Mouse (Mus musculus): ENCODE data around the gene 6430571L13Rik. TPM values are rescaled to one million over a fixed set of nuclear protein-coding genes. Genes with fewer than 3 reads are reported as not detected.
A peak's percentile ranks its signal among the peaks of the same experiment; 100 is the strongest.
"Not testable (repeated sequence)": the region's sequence is repeated elsewhere in the genome, so short reads cannot be mapped to it uniquely, and the experiment has no call there.

Gene 6430571L13Rik
- polyA plus RNA-seq, 1 experiment from 2014 or later: 2.0 TPM

- Histone ChIP-seq H3K36me3 (ENCODE audit: control insufficient read depth, insufficient read depth, low read length) (0 out of 2 replicates have a peak, but pooled peaks cover 3% of the 10 kb centered on the region), H3K4me3 (ENCODE audit: low read depth, low read length) (no peak overlapping the region), H3K9ac (ENCODE audit: low read length) (no peak overlapping the region), H3K9me3 (ENCODE audit: control insufficient read depth, low read length) (no peaks in the 10 kb centered on the region), H3K27ac (ENCODE audit: low read depth, low read length) (no peak overlapping the region), H3K4me2 (no peak overlapping the region), H3K27me3 (ENCODE audit: control insufficient read depth, insufficient read depth, low read length) (no peaks in the 10 kb centered on the region), H3K4me1 (ENCODE audit: control insufficient read depth, insufficient read depth, low read length) (no peaks in the 10 kb centered on the region)
- WGBS: 88% methylated on average over 3 of the region's 3 CpGs
- DNase-seq (ENCODE audit: low spot score, missing footprints) (no peak), ATAC-seq (ENCODE audit: low FRiP score) (no peak)
Measured at GRCm38 (mm10) chr9:107304383-107304782, 36.0 kb upstream of the 6430571L13Rik start.

DNA sequence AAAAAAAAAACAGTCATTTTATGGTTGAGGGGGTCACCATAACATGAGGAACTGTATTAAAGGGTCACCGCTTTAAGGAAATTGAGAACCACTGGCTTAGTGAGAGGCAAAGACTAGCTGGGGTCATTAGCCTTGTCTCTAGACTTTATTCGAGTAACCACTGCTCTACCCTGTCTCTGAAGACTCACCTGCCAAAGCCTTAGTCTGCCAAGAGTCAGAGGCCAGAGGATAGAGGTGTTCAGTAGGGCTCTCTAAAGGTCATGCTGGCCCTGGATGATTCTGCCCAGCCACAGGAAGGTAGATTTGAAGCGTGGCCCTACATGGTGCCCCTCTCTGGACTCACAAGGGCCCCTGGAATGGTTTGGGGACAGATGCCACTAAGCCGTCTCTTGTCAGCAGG is 35.4 kb upstream of the 6430571L13Rik start:
- Histone ChIP-seq H3K27me3 (ENCODE audit: control insufficient read depth, insufficient read depth, low read length) (no peaks in the 10 kb centered on the region), H3K9ac (ENCODE audit: low read length) (no peak overlapping the region), H3K9me3 (ENCODE audit: control insufficient read depth, low read length) (no peaks in the 10 kb centered on the region), H3K4me3 (ENCODE audit: low read depth, low read length) (no peak overlapping the region), H3K4me1 (ENCODE audit: control insufficient read depth, insufficient read depth, low read length) (no peaks in the 10 kb centered on the region), H3K36me3 (ENCODE audit: control insufficient read depth, insufficient read depth, low read length) (0 out of 2 replicates have a peak, but pooled peaks cover 3% of the 10 kb centered on the region), H3K27ac (ENCODE audit: low read depth, low read length) (no peak overlapping the region), H3K4me2 (no peak overlapping the region)
- ATAC-seq (ENCODE audit: low FRiP score) (no peak), DNase-seq (ENCODE audit: low spot score, missing footprints) (no peak)
- 77% methylated on average over 4 of the region's 4 CpGs for WGBS

- Histone ChIP-seq H3K27me3 (ENCODE audit: control insufficient read depth, insufficient read depth, low read length) (no peaks in the 10 kb centered on the region), H3K27ac (ENCODE audit: low read depth, low read length) (no peak overlapping the region), H3K9ac (ENCODE audit: low read length) (no peak overlapping the region), H3K36me3 (ENCODE audit: control insufficient read depth, insufficient read depth, low read length) (no peaks in the 10 kb centered on the region), H3K9me3 (ENCODE audit: control insufficient read depth, low read length) (no peaks in the 10 kb centered on the region), H3K4me1 (ENCODE audit: control insufficient read depth, insufficient read depth, low read length) (no peaks in the 10 kb centered on the region), H3K4me3 (ENCODE audit: low read depth, low read length) (no peak overlapping the region), H3K4me2 (no peak overlapping the region)
- DNase-seq (ENCODE audit: low spot score, missing footprints) (no peak), ATAC-seq (ENCODE audit: low FRiP score) (no peak)
- WGBS: 70% methylated on average over 13 of the region's 13 CpGs
Measured at GRCm38 (mm10) chr9:107305601-107306542, 34.5 kb upstream of the 6430571L13Rik start.

DNA sequence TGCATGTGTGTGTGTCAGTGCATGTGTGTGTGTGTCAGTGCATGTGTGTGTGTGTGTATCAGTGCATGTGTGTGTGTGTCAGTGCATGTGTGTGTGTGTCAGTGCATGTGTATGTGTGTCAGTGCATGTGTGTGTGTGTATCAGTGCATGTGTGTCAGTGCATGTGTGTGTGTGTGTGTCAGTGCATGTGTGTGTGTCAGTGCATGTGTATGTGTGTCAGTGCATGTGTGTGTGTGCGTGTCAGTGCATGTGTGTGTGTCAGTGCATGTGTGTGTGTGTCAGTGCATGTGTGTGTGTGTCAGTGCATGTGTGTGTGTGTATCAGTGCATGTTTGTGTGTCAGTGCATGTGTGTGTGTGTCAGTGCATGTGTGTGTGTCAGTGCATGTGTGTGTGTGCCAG is 33.7 kb upstream of the 6430571L13Rik start:
- not testable (repeated sequence) for DNase-seq (ENCODE audit: low spot score, missing footprints); H3K27ac ChIP-seq (ENCODE audit: low read depth, low read length); H3K9me3 ChIP-seq (ENCODE audit: control insufficient read depth, low read length); H3K4me1 ChIP-seq (ENCODE audit: control insufficient read depth, insufficient read depth, low read length); ATAC-seq (ENCODE audit: low FRiP score); H3K4me2 ChIP-seq; H3K4me3 ChIP-seq (ENCODE audit: low read depth, low read length); H3K9ac ChIP-seq (ENCODE audit: low read length); H3K27me3 ChIP-seq (ENCODE audit: control insufficient read depth, insufficient read depth, low read length); H3K36me3 ChIP-seq (ENCODE audit: control insufficient read depth, insufficient read depth, low read length)
- WGBS: 100% methylated on average over 1 of the region's 1 CpGs

DNA sequence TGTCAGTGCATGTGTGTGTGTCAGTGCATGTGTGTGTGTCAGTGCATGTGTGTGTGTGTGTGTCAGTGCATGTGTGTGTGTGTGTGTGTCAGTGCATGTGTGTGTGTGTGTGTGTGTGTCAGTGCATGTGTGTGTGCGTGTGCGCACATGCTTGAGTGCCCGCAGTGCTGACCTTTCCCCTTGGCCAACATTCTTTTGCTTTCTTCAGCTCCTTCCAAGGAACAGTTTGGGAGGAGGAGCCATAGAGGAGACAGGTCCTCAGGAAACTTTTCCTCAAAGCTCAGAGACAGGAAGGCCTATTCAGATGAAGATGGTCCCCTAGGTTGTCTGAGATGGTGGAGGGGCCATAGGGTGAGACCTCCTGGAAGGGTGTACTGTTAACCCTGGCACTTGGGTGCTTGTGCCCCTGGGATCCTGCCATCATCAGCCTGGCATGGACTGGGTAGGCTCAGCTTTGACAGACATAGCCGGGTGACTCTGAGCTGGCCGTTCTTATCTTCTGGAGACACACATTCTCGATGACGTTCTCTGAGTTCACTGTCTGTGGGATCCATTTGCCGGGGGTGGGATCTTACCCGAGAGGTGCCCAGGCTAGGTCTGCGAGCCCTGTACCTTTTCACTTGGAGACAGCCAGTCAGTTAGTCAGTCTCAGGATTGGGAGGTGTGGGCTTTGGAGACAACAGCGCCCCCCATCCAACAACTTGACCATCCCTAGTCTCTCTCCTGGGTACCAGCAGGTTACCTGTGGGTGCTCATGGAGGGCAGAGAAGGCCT is 33.1 kb upstream of the 6430571L13Rik start:
- ATAC-seq (ENCODE audit: low FRiP score): no peak
- DNase-seq (ENCODE audit: low spot score, missing footprints): peak; percentile 77
- Histone ChIP-seq H3K9me3 (ENCODE audit: control insufficient read depth, low read length) (no peaks in the 10 kb centered on the region), H3K27me3 (ENCODE audit: control insufficient read depth, insufficient read depth, low read length) (no peaks in the 10 kb centered on the region), H3K36me3 (ENCODE audit: control insufficient read depth, insufficient read depth, low read length) (no peaks in the 10 kb centered on the region), H3K27ac (ENCODE audit: low read depth, low read length) (no peak overlapping the region), H3K9ac (ENCODE audit: low read length) (no peak overlapping the region), H3K4me1 (ENCODE audit: control insufficient read depth, insufficient read depth, low read length) (no peaks in the 10 kb centered on the region), H3K4me2 (no peak overlapping the region), H3K4me3 (ENCODE audit: low read depth, low read length) (no peak overlapping the region)
- WGBS: 91% methylated on average over 11 of the region's 11 CpGs

GRCm38 (mm10) chr9:107307886-107308285 is 32.5 kb upstream of the 6430571L13Rik start:
- Histone ChIP-seq H3K9me3 (ENCODE audit: control insufficient read depth, low read length) (no peaks in the 10 kb centered on the region), H3K27ac (ENCODE audit: low read depth, low read length) (no peak overlapping the region), H3K4me3 (ENCODE audit: low read depth, low read length) (no peak overlapping the region), H3K4me1 (ENCODE audit: control insufficient read depth, insufficient read depth, low read length) (no peaks in the 10 kb centered on the region), H3K36me3 (ENCODE audit: control insufficient read depth, insufficient read depth, low read length) (no peaks in the 10 kb centered on the region), H3K27me3 (ENCODE audit: control insufficient read depth, insufficient read depth, low read length) (no peaks in the 10 kb centered on the region), H3K9ac (ENCODE audit: low read length) (no peak overlapping the region), H3K4me2 (no peak overlapping the region)
- no peak for ATAC-seq (ENCODE audit: low FRiP score)
- no peak for DNase-seq (ENCODE audit: low spot score, missing footprints)
- WGBS: 84% methylated on average over 12 of the region's 12 CpGs

- ATAC-seq (ENCODE audit: low FRiP score): no peak
Measured at GRCm38 (mm10) chr9:107308346-107309000, 31.9 kb upstream of the 6430571L13Rik start.

GRCm38 (mm10) chr9:107309171-107309570 is 31.2 kb upstream of the 6430571L13Rik start:
- Histone ChIP-seq H3K27me3 (ENCODE audit: control insufficient read depth, insufficient read depth, low read length) (no peaks in the 10 kb centered on the region), H3K36me3 (ENCODE audit: control insufficient read depth, insufficient read depth, low read length) (no peaks in the 10 kb centered on the region), H3K9ac (ENCODE audit: low read length) (no peak overlapping the region), H3K4me2 (no peak overlapping the region), H3K9me3 (ENCODE audit: control insufficient read depth, low read length) (no peaks in the 10 kb centered on the region), H3K4me1 (ENCODE audit: control insufficient read depth, insufficient read depth, low read length) (no peaks in the 10 kb centered on the region), H3K27ac (ENCODE audit: low read depth, low read length) (no peak overlapping the region), H3K4me3 (ENCODE audit: low read depth, low read length) (no peak overlapping the region)
- ATAC-seq (ENCODE audit: low FRiP score) (no peak), DNase-seq (ENCODE audit: low spot score, missing footprints) (peak; percentile 21)
- WGBS: 82% methylated on average over 9 of the region's 9 CpGs

More at GRCm38 (mm10) chr9:107308346-107309000, 31.9 kb upstream of the 6430571L13Rik start:
- Histone ChIP-seq H3K27me3 (ENCODE audit: control insufficient read depth, insufficient read depth, low read length) (no peaks in the 10 kb centered on the region), H3K4me1 (ENCODE audit: control insufficient read depth, insufficient read depth, low read length) (no peaks in the 10 kb centered on the region), H3K9me3 (ENCODE audit: control insufficient read depth, low read length) (no peaks in the 10 kb centered on the region), H3K27ac (ENCODE audit: low read depth, low read length) (no peak overlapping the region), H3K36me3 (ENCODE audit: control insufficient read depth, insufficient read depth, low read length) (no peaks in the 10 kb centered on the region), H3K4me2 (no peak overlapping the region), H3K9ac (ENCODE audit: low read length) (no peak overlapping the region), H3K4me3 (ENCODE audit: low read depth, low read length) (no peak overlapping the region)
- 80% methylated on average over 9 of the region's 9 CpGs for WGBS
- DNase-seq (ENCODE audit: low spot score, missing footprints): peak; percentile 69
